Mouse (Mus musculus) cerebellum, postnatal 25 days (tissue): ENCODE results near the gene Tmem62.
"Not testable (repeated sequence)": the region's sequence is repeated elsewhere in the genome, so short reads cannot be mapped to it uniquely, and the experiment has no call there.

Source experiments
- DNase-seq, 2 experiments: peaks; one replicate each; pipeline ENCODE4 v3.0.0; 2021; ENCODE audit warnings: mixed read lengths in 2 of 2

Gene Tmem62

DNA sequence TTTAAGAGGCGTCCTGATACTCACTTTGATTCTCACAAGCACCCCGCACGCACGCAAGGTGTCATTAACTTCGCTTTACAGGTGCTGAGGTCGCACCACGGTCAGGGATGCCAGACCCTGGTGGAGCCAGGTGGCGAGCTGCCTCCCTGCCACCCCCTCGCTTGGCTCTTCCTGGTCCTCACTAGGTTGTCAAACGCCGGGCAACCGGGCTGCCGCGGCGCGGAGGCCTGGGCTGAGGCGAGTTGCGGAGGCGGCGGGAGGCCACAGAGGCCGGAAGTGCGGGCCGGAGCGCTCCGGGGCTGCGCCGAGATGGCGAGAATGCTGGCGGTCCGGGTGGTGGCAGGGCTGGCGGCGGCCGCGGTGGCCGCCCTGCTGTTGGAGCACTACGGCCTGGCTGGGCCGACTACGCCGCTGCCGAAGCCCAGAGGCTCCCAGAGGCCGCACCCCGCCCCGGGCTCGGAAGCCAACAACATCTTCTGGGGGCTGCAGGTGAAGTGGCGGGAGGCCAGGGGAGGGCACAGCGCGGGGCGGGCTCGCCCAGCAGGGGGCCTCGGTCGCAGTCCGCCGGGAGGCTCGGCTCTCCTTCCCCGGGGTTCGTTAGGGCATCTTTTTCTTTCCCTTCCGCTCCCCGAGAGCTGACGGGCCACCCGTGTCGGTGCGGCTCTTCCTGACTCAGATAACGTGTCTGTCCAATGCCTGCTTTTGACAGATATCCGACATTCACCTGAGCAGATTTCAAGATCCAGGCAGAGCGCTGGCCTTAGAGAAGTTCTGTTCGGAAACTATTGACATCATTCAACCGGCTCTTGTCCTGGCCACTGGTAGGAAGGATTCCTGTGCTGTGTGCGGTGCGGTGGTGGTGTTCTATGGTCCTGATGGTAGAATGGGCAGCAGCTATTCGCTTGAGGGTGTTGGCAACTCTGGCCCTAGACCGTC, at the start of gene Tmem62:
TSS of gene Tmem62 (plus strand) at position 28 of the 936 bp plus-strand sequence.
- peak; percentile 86 to 88 for DNase-seq

GRCm38 (mm10) chr2:120933038-120933437, 43.8 kb upstream of the Tmem62 start:
- no peak for DNase-seq

GRCm38 (mm10) chr2:120951208-120951607, 25.6 kb upstream of the Tmem62 start:
- peak; percentile 47 to 76 for DNase-seq

DNA sequence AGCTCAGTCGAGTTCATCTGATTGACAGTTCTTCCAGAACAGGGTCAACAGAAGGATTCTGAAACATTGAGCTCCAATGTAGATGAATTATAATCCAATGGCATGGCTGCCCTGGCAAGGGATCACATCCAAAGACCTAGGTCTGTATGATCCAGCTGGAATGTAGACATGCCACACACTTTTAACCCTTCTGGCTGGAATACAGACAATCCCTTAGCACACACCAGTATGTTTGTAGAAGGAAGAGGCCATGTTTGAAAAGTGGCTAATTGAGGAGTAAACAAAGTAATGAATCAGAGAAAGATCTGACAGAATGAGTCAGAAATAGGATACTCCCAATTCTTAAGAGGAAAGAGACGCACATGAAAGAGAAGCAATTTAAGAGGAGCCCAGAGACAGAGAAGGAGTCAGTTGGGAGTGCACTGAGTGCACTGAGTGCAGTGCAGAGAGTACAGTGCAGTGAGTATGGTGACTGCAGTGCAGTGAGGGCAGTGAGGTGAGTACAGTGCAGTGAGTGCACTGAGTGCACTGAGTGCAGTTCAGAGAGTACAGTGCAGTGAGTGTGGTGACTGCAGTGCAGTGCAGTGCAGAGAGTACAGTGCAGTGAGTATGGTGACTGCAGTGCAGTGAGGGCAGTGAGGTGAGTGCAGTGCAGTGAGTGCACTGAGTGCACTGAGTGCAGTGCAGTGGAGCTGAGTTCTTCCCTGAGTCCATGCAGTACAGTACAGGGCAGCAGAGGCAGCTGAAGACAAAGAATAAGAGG, 24.5 kb upstream of the Tmem62 start:
- no peak for DNase-seq

DNA sequence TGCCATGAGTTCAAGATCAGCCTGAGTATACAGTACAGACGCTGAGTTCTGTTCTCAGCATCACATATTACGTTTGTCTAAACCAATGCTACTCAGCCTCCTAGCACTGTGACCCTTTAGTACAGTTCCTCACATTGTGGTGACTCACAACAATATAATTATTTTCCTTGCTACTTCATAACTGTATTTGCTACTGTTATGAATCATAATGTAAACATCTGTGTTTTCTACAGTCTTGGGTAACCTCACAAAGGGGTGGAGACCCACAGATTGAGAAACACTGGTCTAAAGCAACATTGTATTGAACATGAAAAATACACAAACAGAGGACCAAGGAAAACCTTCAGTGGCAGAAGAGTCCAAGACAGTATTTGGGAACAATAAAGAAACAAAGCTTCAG, 17.5 kb upstream of the Tmem62 start:
- no peak for DNase-seq

GRCm38 (mm10) chr2:120959827-120960226, 17.0 kb upstream of the Tmem62 start:
- DNase-seq = no peak

- no peak for DNase-seq
Observed at GRCm38 (mm10) chr2:120960261-120960660, 16.6 kb upstream of the Tmem62 start.

- DNase-seq = no peak
Observed at GRCm38 (mm10) chr2:120963110-120963509, 13.7 kb upstream of the Tmem62 start.

DNA sequence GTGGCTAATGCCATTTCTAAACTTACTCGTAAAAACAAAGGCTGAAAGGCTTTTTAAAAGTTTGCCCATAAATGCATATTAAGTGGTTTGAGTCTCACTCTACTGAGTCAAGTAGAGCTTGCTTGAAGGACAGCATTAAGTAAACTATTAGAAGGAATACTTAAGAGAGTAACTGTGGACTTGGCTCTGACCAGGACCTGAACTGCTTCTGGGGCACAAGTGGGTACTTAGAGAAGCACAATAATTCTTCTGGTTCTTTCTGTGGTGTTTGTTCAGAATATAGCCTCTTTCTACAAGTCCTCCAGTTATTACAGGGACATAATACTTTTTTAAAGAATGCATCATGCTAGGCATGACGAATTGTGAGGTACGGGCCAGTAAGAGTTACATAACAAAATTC, 11.3 kb upstream of the Tmem62 start:
- no peak for DNase-seq

- peak in 1 of 2 experiments; percentile 48 for DNase-seq
Observed at GRCm38 (mm10) chr2:120970045-120970539, 6.7 kb upstream of the Tmem62 start.

- peak; percentile 88 to 91 for DNase-seq
Observed at GRCm38 (mm10) chr2:120970559-120971080, 6.2 kb upstream of the Tmem62 start, which contains the start of gene Ubr1. Gene Ubr1 (minus strand): TSS chr2:120970715.

DNA sequence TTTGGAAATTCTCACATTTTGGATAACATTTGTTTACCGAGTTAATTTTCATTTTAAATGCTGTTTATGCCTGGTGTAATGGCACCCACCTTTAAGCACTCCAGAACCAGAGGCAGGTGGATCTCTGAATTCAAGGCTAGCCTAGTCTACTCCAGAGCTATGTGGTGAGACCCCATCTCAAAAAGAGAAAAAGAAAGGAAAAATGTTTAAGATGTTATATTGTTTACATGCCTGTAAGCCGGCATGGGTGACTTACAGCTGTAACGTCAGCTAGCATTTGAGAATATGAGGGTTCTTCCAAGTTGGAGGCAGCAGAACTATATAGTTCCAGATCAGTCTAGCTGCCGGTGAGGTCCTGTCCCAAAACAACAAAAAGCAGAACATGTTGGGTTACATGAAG, 5.1 kb upstream of the Tmem62 start:
- no peak for DNase-seq

- DNase-seq = not testable (repeated sequence)
Observed at GRCm38 (mm10) chr2:120972257-120972656, 4.6 kb upstream of the Tmem62 start.

GRCm38 (mm10) chr2:120972964-120973363, 3.9 kb upstream of the Tmem62 start:
- DNase-seq = peak in 1 of 2 experiments; percentile 51

- peak in 1 of 2 experiments; percentile 41 for DNase-seq
Observed at GRCm38 (mm10) chr2:120976308-120976707, 509 bp upstream of the Tmem62 start.

DNA sequence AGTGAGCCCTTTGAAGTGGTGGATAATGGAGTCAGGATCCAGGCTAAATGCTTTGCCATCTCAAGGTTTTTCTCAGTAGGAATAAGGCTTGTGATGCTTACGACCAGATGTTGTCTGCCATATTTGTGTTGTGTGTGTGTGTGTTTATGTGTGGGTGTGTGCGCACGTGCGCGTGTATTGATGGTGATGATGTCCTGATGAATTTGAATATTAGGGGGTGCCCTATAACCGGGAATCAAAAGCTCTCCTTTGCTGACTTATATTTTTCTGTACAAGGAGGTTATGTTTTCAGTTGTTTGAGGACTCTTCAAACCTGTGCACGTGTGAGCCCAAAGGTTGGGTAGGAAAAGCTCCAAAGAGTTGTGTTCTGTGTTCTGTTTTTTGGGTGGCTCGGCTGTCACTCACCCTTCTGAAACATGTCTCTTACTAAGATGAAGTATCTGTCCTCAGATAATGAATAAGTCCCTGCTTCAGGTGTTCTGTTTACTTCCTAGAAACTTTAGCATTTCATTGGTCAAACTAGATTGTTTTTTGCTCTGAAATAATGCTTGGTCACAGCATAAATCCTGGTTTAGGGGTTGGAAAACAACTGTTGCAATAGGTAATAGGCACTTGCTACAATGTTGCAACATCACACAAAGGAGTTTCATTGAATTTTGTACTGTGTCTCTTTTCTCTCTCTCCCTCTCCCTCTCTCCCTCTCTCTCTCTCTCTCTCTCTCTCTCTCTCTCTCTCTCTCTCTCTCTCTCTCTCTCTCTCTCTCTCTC, 1.3 kb downstream of the Tmem62 start:
- no peak for DNase-seq

- DNase-seq = no peak
Observed at GRCm38 (mm10) chr2:120978693-120979037, 1.8 kb downstream of the Tmem62 start.

DNA sequence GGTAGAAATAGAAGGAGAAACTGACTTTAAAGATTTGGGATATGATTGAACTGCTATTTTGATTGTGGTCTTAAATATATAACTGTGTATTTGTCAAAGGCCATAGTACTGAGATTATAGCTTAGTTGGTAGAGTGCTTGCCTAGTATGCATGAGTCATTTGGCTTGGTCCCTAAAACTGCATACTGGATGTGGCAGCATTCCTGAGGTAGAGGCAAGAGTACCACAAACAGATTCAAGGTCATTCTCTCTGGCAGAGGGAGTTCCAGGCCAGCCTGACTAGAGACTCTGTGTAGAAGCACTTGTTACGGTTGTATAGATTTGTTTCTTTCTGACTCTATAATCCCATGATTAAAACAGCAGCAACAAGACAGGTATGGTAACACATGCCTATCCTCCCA, 3.0 kb downstream of the Tmem62 start:
- DNase-seq = peak in 1 of 2 experiments; percentile 51

- no peak for DNase-seq
Observed at GRCm38 (mm10) chr2:120980861-120981260, 4.0 kb downstream of the Tmem62 start.

GRCm38 (mm10) chr2:120983611-120984010, 6.8 kb downstream of the Tmem62 start:
- DNase-seq = peak in 1 of 2 experiments; percentile 56

DNA sequence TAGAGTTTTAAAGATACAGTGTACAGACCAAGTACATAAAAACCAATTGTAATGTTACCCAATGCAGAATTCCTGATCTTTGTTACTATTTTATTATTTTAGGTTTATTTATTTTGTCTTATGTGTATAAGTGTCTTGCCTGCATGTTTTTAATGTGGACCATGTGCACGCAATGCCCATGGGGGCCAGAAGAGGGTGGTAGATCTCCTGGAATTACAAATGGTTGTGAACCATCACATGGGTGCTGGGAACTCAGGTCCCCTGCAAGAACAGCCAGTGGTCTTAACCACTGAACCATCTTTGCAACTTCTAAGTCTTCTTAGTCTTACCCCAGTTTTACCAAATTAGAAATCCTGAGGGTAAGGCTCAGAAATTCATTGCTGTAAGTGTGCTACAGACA, 8.4 kb downstream of the Tmem62 start:
- DNase-seq = no peak

GRCm38 (mm10) chr2:120991196-120991595, 14.4 kb downstream of the Tmem62 start:
- no peak for DNase-seq
